Mouse (Mus musculus): ENCODE data around the gene Rab6b. TPM values are rescaled to one million over a fixed set of nuclear protein-coding genes. Genes with fewer than 3 reads are reported as not detected.

Gene Rab6b
- polyA plus RNA-seq, 1 experiment from 2014 or later, result 126 TPM

DNA sequence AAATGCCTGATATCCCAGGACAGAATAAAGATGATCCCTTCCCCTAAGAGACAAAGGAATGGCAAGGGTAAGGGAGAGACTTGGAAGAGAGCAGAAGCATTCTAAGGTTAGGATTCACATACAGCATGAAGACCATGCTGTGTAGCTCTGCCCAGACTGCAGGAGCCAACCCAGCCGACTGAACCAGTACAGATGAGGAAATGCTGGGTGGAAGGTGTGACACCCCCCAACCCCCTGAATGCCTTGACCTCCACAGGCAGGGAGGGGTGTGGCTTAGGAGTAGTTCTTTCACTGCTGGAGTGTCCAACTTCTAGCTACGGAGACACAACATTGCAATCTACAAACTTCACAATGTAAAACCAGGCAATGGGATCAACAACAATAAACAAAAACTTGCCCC lies 1.7 kb upstream of the Rab6b start:
- no peak for ATAC-seq (ENCODE audit: low FRiP score, low read depth)
- Histone ChIP-seq H3K4me1 (replicated peaks) (peaks cover 42% of the 10 kb centered on the region), H3K27ac (replicated peaks) (no peak overlapping the region), H3K4me3 (no peak overlapping the region), H3K9ac (no peak overlapping the region), H3K4me2 (0 out of 2 replicates have a peak overlapping the region, but pooled peaks have one; percentile 62), H3K36me3 (no peaks in the 10 kb centered on the region), H3K27me3 (no peaks in the 10 kb centered on the region), H3K9me3 (no peaks in the 10 kb centered on the region)
- WGBS, result 84% methylated on average over 2 of the region's 2 CpGs

DNA sequence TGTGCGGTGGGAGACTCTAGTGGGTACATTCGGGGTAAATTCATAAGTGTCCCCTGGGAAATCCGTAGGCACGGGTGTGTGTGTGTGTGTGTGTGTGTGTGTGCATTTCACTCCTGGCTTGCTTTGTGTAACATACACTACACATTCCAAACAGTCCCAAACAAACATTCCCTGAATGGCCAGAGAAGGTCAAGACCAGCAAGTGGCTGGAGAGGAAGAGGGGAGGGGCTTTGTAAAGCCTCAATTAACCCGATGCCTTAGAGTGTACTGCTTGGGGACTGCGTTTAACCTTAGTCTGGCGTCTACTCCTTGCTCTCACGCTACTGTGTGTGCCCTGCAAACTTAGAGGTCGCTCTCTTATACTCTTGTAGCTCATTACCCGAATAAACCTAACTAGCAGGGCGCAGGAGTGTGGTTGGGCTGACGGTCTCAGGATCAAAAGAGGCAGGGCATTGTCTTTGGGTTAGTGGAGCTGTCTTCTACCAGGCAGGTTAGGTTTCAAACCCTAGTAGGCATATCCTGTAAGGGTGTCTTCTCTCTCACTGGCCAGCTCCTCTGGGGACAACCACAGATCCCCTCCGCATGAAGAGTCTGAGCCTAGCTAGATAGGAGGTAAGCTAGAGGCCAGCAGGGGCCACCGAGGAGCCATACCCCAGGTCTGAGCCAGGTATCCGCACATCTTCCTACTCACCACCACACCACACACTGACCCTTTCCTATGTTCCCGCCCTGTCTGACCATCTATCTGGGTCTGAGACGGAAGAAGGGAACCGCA lies 673 bp upstream of the Rab6b start:
- 14% methylated on average over 18 of the region's 18 CpGs for WGBS
- Histone ChIP-seq H3K36me3 (no peaks in the 10 kb centered on the region), H3K4me1 (replicated peaks) (peaks cover 50% of the 10 kb centered on the region)

DNA sequence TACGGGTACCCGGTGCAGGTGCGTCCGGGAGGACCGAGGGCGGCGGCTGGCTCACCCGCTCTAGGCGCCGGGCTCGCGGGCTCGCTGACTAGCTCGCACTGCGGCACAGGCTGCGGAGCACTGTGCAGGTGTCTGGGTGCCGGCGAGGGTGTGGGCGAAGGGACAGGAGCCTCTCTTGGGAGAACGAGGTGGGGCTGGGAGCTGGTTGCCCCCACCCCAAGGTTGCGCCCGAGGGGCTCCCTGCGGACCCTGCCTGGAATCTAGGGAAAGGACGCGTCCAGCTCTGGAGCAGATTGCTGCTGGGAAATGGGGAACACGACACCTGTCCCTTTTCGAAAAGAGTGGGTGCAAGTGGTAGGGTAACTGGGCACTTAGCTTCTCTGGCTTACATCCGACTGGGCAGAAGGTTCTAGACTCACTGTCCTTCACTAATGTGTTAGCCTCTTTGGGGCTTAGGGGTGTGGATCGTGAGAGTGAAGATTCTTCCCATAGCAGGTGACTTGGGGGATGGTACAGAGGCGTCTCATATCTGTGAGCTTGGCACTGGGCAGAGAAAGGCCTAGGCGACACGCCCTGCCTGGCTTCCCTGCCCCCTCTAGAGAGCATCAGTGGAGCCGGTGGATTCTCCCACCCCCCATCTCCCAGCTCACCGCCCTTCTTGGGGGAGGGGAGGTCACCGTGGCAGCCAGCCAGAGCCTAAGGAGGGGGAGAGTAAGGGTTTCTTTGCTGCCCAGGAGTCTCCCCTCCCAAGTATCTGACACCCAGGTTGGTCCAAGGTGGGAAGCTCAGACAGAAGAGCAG lies 1.1 kb downstream of the Rab6b start:
- peak overlapping the region; percentile 97 for H3K27ac ChIP-seq (replicated peaks)
- H3K4me2 ChIP-seq, result peak overlapping the region; percentile 81
- H3K36me3 ChIP-seq, result no peaks in the 10 kb centered on the region
- ATAC-seq (ENCODE audit: low FRiP score, low read depth), result peak; percentile 54
- H3K27me3 ChIP-seq, result no peaks in the 10 kb centered on the region
- under 1% methylated on average over 34 of the region's 35 CpGs for WGBS
- peaks cover 66% of the 10 kb centered on the region for H3K4me1 ChIP-seq (replicated peaks)
- peak overlapping the region; percentile 95 for H3K4me3 ChIP-seq
- no peaks in the 10 kb centered on the region for H3K9me3 ChIP-seq
- H3K9ac ChIP-seq, result peak overlapping the region; percentile 99

More for the DNA sequence above, 673 bp upstream of the Rab6b start:
- H3K27me3 ChIP-seq, result no peaks in the 10 kb centered on the region
- no peaks in the 10 kb centered on the region for H3K9me3 ChIP-seq
- peak overlapping the region; percentile 81 for H3K4me2 ChIP-seq
- peak overlapping the region; percentile 95 for H3K4me3 ChIP-seq
- peak overlapping the region; percentile 97 for H3K27ac ChIP-seq (replicated peaks)
- H3K9ac ChIP-seq, result peak overlapping the region; percentile 99
- peak; percentile 25 for ATAC-seq (ENCODE audit: low FRiP score, low read depth)

DNA sequence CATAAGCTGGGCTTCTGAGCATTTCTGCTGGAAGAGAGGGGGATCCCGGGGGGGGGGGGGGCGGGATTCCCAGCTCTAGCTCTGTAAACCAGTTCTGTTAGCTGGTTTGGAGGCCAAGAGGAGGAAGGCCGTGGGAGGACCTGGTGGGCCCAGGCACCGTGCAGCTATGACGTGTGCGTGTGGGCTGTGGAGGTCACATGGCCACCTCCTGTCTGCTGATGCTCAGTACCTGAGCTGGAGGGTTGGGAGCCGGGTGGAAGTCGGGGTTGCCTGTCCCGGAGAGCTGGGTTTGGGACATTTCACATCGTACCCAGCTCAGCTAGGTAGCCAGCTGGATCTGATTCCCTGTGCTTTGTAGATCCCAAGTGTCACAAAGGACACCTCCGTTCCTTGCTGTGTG lies 1.8 kb downstream of the Rab6b start:
- peak overlapping the region; percentile 95 for H3K4me3 ChIP-seq
- H3K27me3 ChIP-seq, result no peaks in the 10 kb centered on the region
- H3K27ac ChIP-seq (replicated peaks), result peak overlapping the region; percentile 97
- WGBS, result 18% methylated on average over 10 of the region's 11 CpGs
- H3K9ac ChIP-seq, result peak overlapping the region; percentile 99
- peak; percentile 23; the same call in 1 of the 2 replicates for ATAC-seq (ENCODE audit: low FRiP score, low read depth)
- H3K4me1 ChIP-seq (replicated peaks), result peaks cover 70% of the 10 kb centered on the region
- no peaks in the 10 kb centered on the region for H3K36me3 ChIP-seq
- no peaks in the 10 kb centered on the region for H3K9me3 ChIP-seq
- H3K4me2 ChIP-seq, result peak overlapping the region; percentile 81

DNA sequence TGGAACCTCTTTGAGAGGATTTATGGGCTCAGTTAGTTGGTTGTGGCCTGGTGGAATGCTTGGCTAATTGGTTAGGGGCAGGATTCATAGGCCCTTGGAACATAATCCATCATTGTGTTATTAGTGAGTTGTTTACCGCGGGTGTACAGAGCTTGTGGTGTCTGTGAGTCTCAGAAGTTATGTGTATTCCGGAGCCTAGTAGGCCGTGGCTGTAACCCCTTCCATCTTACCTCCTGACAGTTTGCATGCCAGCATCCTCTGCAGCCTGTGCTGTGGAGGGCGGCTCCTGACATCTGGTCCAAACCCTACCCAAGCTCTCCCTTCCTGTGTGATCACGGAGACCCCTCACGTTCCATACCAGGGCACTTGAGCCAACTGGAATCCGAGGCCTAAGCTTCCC lies 2.7 kb downstream of the Rab6b start:
- Histone ChIP-seq H3K4me3 (peak overlapping the region; percentile 95; the same call in 1 of the 2 replicates), H3K4me1 (replicated peaks) (peaks cover 77% of the 10 kb centered on the region), H3K36me3 (no peaks in the 10 kb centered on the region), H3K27ac (replicated peaks) (no peak overlapping the region), H3K27me3 (no peaks in the 10 kb centered on the region), H3K4me2 (peak overlapping the region; percentile 81), H3K9me3 (no peaks in the 10 kb centered on the region), H3K9ac (no peak overlapping the region)
- no peak for ATAC-seq (ENCODE audit: low FRiP score, low read depth)
- 66% methylated on average over 8 of the region's 8 CpGs for WGBS

DNA sequence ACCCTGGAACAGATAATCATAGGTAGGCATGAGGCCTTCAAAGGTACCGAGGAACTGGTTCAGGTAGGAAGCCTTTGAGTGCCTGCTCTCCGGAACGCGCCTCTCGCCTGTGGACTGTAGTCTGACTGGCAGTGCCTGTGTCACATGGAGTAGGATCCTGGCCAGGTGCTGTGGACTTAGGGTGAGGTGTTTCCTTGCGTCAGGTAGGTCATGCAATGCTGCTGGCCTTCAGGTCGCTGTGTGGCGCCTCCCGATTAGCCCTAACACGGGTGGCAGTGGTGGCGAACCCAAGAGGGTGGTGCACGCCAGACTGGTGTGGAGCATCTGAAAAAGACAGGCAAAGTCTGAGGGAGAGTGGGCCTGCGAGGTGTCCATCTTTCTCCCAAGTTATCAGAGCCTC lies 3.3 kb downstream of the Rab6b start:
- no peak for ATAC-seq (ENCODE audit: low FRiP score, low read depth)
- Histone ChIP-seq H3K9me3 (no peaks in the 10 kb centered on the region), H3K4me3 (no peak overlapping the region), H3K36me3 (no peaks in the 10 kb centered on the region), H3K27me3 (no peaks in the 10 kb centered on the region), H3K4me2 (peak overlapping the region; percentile 81), H3K4me1 (replicated peaks) (peaks cover 78% of the 10 kb centered on the region), H3K27ac (replicated peaks) (no peak overlapping the region), H3K9ac (no peak overlapping the region)
- WGBS, result 85% methylated on average over 13 of the region's 13 CpGs

DNA sequence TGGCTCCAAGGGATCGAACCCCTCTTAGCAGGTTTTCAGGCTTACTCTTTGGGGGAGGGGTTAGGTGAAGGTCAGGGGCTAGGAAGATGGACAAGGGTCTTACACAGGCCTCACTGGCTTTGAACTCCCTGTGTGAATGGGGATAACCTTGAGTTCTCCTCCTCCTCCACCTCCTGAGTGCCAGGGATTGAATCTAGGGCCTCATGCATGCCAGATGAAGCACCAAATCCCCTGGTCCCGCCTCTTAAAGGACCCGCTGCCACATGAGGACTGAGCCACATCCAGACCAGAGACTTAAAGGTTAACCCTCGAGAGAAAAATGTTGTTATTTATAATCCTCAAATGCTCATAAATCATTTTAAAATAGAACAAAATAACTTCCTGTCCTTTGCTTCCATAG lies 5.4 kb downstream of the Rab6b start:
- H3K27ac ChIP-seq (replicated peaks), result peak overlapping the region; percentile 31; the same call in 1 of the 2 replicates
- WGBS, result 72% methylated on average over 4 of the region's 4 CpGs
- H3K27me3 ChIP-seq, result no peaks in the 10 kb centered on the region
- H3K9me3 ChIP-seq, result no peaks in the 10 kb centered on the region
- H3K4me1 ChIP-seq (replicated peaks), result peaks cover 77% of the 10 kb centered on the region
- H3K4me2 ChIP-seq, result no peak overlapping the region
- ATAC-seq (ENCODE audit: low FRiP score, low read depth), result no peak
- H3K36me3 ChIP-seq, result no peaks in the 10 kb centered on the region
- H3K4me3 ChIP-seq, result no peak overlapping the region
- H3K9ac ChIP-seq, result no peak overlapping the region

DNA sequence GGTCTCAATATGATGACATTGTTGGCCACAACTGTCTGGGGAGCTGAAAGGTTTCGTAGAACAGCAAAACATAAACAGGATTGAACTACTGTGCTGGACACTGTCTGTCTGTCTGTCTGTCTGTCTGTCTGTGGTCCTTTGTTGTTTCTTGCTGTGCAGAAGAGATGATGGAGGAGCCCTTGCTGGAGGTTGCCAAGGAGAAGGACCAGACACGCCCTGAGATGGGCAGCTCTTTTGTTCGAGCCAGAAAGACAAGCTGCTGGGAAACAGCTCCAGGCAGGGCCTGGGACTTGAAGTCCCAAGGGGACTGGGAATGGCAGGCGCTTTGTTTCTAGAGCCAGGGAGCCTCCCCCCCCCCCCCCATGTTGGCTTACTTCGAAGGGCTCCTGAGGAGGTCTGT lies 5.9 kb downstream of the Rab6b start:
- ATAC-seq (ENCODE audit: low FRiP score, low read depth), result no peak
- H3K4me1 ChIP-seq (replicated peaks), result peaks cover 75% of the 10 kb centered on the region

DNA sequence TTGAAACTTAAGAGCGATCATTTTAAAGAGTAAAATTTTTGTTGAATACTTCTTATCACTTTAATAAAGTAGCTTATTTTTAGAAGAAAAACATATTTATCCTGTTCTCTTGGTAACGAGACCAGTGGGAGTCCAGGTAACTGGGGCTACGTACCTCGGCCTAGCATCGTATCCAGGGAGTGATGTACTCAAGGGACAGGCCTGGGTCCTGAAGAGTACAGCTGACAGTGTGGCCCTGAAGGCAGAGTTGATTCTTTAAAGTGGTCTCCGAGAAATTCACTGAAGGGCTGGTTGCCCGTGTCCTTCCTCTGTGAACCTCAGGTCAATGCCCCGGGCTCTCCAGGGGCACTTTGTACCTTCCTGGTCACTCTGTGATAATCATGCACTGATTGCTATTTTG lies 6.4 kb downstream of the Rab6b start:
- Histone ChIP-seq H3K36me3 (no peaks in the 10 kb centered on the region), H3K27ac (replicated peaks) (no peak overlapping the region), H3K4me2 (no peak overlapping the region), H3K9me3 (no peaks in the 10 kb centered on the region), H3K4me3 (no peak overlapping the region), H3K27me3 (no peaks in the 10 kb centered on the region), H3K4me1 (replicated peaks) (peaks cover 70% of the 10 kb centered on the region), H3K9ac (no peak overlapping the region)
- no peak for ATAC-seq (ENCODE audit: low FRiP score, low read depth)
- WGBS, result 59% methylated on average over 8 of the region's 8 CpGs

More for the DNA sequence above, 5.9 kb downstream of the Rab6b start:
- H3K9me3 ChIP-seq, result no peaks in the 10 kb centered on the region
- no peak overlapping the region for H3K9ac ChIP-seq
- H3K27ac ChIP-seq (replicated peaks), result peak overlapping the region; percentile 31; the same call in 1 of the 2 replicates
- H3K27me3 ChIP-seq, result no peaks in the 10 kb centered on the region
- H3K4me2 ChIP-seq, result no peak overlapping the region
- 13% methylated on average over 5 of the region's 5 CpGs for WGBS
- H3K4me3 ChIP-seq, result no peak overlapping the region
- H3K36me3 ChIP-seq, result no peaks in the 10 kb centered on the region

DNA sequence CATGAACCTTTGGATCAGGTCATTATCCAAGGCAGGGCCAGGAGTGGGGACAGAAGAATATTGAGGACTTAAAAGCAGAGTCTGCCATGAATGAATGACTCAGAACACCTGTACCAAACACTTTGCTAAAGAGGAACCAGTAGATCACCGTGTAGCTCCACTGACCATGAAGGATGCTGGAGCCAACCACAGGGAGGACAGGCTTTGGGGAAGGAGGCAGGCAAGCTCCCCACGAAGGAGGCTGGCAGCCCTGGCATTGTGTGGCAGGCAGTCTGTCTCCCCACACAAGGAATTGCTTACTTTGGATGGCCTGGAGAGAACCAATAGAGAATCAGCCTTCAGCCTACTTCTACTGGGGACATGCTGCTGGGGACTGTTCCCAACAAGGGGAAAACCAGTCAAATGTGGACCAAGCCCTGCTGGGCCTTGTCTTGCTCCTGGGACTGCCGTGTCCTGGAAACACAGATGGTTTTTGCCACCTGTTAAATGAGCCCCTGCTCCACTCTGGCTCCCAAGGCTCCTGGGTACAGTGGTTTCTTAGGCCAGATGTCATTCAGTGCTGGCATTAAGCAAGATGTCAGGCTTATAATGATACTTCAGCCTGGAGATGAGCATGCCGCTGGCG lies 7.2 kb downstream of the Rab6b start:
- H3K36me3 ChIP-seq, result no peaks in the 10 kb centered on the region
- H3K27ac ChIP-seq (replicated peaks), result peak overlapping the region; percentile 13; the same call in 1 of the 2 replicates
- no peak overlapping the region for H3K9ac ChIP-seq
- 61% methylated on average over 5 of the region's 5 CpGs for WGBS
- H3K4me1 ChIP-seq (replicated peaks), result peaks cover 63% of the 10 kb centered on the region
- no peak overlapping the region for H3K4me2 ChIP-seq
- H3K27me3 ChIP-seq, result no peaks in the 10 kb centered on the region
- H3K4me3 ChIP-seq, result no peak overlapping the region
- no peak for ATAC-seq (ENCODE audit: low FRiP score, low read depth)
- no peaks in the 10 kb centered on the region for H3K9me3 ChIP-seq

DNA sequence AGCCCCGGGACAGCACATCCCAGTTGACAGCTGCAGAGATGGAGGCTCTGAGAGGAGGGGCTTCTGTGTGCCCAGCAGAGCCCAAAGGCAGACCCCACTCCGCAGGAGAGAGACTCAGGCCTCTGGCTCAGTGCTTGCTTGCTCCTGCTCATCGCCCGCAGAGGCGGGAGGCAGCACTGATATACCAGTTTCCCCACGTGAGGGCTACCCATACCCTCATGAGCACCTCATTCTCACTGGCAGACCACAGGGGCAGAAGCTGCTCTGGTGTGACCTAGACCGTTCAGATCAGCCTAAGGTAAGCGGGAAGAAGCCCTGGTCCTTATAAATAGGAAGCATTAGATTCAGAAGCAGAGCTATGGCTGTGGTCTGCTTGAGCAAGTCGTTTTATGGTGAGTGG lies 8.2 kb downstream of the Rab6b start:
- no peaks in the 10 kb centered on the region for H3K9me3 ChIP-seq
- H3K4me3 ChIP-seq, result no peak overlapping the region
- H3K27me3 ChIP-seq, result no peaks in the 10 kb centered on the region
- H3K36me3 ChIP-seq, result no peaks in the 10 kb centered on the region
- 68% methylated on average over 9 of the region's 9 CpGs for WGBS
- no peak overlapping the region for H3K4me2 ChIP-seq
- peak; percentile 14; the same call in 1 of the 2 replicates for ATAC-seq (ENCODE audit: low FRiP score, low read depth)
- no peak overlapping the region for H3K9ac ChIP-seq
- peaks cover 53% of the 10 kb centered on the region for H3K4me1 ChIP-seq (replicated peaks)
- H3K27ac ChIP-seq (replicated peaks), result 0 out of 2 replicates have a peak overlapping the region, but pooled peaks have one; percentile 13

DNA sequence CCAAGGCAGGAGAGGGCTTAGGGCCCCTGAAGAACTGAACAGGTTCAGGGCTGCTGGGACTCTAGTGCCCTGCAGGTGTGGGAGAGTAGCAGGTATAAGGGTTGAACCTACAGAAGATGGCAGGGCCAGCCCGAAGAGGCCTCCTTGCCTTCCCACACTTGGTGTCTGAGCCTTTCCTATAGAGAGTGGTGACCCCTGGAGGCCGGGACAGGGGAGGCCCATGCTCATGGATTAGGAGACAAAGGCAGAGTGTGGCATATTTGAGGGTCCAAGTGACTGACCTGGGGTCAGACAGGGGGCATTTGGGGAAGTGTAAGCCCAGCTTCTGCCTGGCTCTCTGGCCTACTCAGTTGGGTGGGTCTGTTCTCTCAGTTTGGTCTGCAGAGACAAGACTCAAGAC lies 8.6 kb downstream of the Rab6b start:
- no peaks in the 10 kb centered on the region for H3K36me3 ChIP-seq
- no peak overlapping the region for H3K4me3 ChIP-seq
- no peak overlapping the region for H3K9ac ChIP-seq
- H3K27ac ChIP-seq (replicated peaks), result no peak overlapping the region
- H3K9me3 ChIP-seq, result no peaks in the 10 kb centered on the region
- peaks cover 50% of the 10 kb centered on the region for H3K4me1 ChIP-seq (replicated peaks)
- H3K27me3 ChIP-seq, result no peaks in the 10 kb centered on the region
- H3K4me2 ChIP-seq, result no peak overlapping the region
- 40% methylated on average over 2 of the region's 2 CpGs for WGBS
- ATAC-seq (ENCODE audit: low FRiP score, low read depth), result no peak
